Comparison of ENCODE assay signal across 8 mouse cellular contexts in genomic region chr17:64332770-64333096, GRCm38 (mm10). TPM values are rescaled to one million over a fixed set of nuclear protein-coding genes. Genes with fewer than 3 reads are reported as not detected.
DNase-seq lines count a peak whose midpoint lies in the region; ATAC-seq and TF ChIP-seq lines count a peak whose summit lies in the region.

No protein-coding gene starts in this region.

- H3K4me2 ChIP-seq in hindbrain, embryonic 11.5 days (replicated peaks; ENCODE audit: low read depth, low read length), result peak overlapping the region; percentile 74

- H3K27ac ChIP-seq in layer of hippocampus, adult 2 months, result peak overlapping the region; percentile 98
- H3K27ac ChIP-seq in bone marrow macrophage, adult 2 months (ENCODE audit: insufficient read depth, low read depth, low read length), result peak overlapping the region; percentile 43; the same call in 1 of the 2 replicates
- peak overlapping the region; percentile 70; the same call in 1 of the 2 replicates for H3K27ac ChIP-seq in hindbrain, embryonic 11.5 days (ENCODE audit: low read depth, low read length)
- H3K27ac ChIP-seq in midbrain, embryonic 10.5 days (replicated peaks), result peak overlapping the region; percentile 96

- no peak for TF ChIP-seq POLR2A in bone marrow macrophage, adult 2 months (IDR thresholded peaks at IDR 0.05; ENCODE audit: borderline replicate concordance, low read depth, low read length)

- 27% methylated on average over 5 of the region's 5 CpGs for WGBS in hindbrain, embryonic 11.5 days
- 27% methylated on average over 5 of the region's 5 CpGs for WGBS in midbrain, embryonic 10.5 days

- peak overlapping the region; percentile 90 for H3K4me3 ChIP-seq in layer of hippocampus, adult 2 months
- H3K4me3 ChIP-seq in bone marrow macrophage, adult 2 months (ENCODE audit: insufficient read depth, low read length), result peak overlapping the region; percentile 80
- H3K4me3 ChIP-seq in hindbrain, embryonic 11.5 days (ENCODE audit: low read depth, low read length), result peak overlapping the region; percentile 45
- peak overlapping the region; percentile 96 for H3K4me3 ChIP-seq in midbrain, embryonic 10.5 days

- peak overlapping the region; percentile 64 for H3K9ac ChIP-seq in hindbrain, embryonic 11.5 days (ENCODE audit: low read depth, low read length)

- no peak for DNase-seq in layer of hippocampus, adult 2 months (ENCODE audit: low spot score in 2 of 2)
- no peak for DNase-seq in layer of hippocampus, postnatal 36 days
- no peak for DNase-seq in hindbrain, embryonic 11.5 days (ENCODE audit: low spot score)
- DNase-seq in midbrain, embryonic 10.5 days (ENCODE audit: low spot score), result no peak
- DNase-seq in adrenal gland, postnatal 25 days, result no peak
- no peak for DNase-seq in cerebellum, postnatal 10 days
- no peak for DNase-seq in gastrocnemius, adult 8-10 months (ENCODE audit: low spot score in 2 of 2)

- H3K36me3 ChIP-seq in hindbrain, embryonic 11.5 days (ENCODE audit: control insufficient read depth, insufficient read depth, low read length), result no peaks in the 10 kb centered on the region
- H3K36me3 ChIP-seq in midbrain, embryonic 10.5 days, result 0 out of 2 replicates have a peak, but pooled peaks cover 3% of the 10 kb centered on the region

- no peaks in the 10 kb centered on the region for H3K27me3 ChIP-seq in hindbrain, embryonic 11.5 days (ENCODE audit: control insufficient read depth, insufficient read depth, low read length)
- H3K27me3 ChIP-seq in midbrain, embryonic 10.5 days (ENCODE audit: low read depth, poor library complexity, severe bottlenecking), result no peaks in the 10 kb centered on the region

- no peak for TF ChIP-seq CTCF in layer of hippocampus, adult 2 months (conservative IDR thresholded peaks at IDR 0.05)
- no peak for TF ChIP-seq CTCF in bone marrow macrophage, adult 2 months (IDR thresholded peaks at IDR 0.05; ENCODE audit: low read depth, low read length)

- no peak for ATAC-seq in hindbrain, embryonic 11.5 days (ENCODE audit: low FRiP score)

- no peaks in the 10 kb centered on the region for H3K9me3 ChIP-seq in hindbrain, embryonic 11.5 days (ENCODE audit: control insufficient read depth, low read length)
- no peaks in the 10 kb centered on the region for H3K9me3 ChIP-seq in midbrain, embryonic 10.5 days (replicated peaks)

- peaks cover 2% of the 10 kb centered on the region for H3K4me1 ChIP-seq in bone marrow macrophage, adult 2 months (ENCODE audit: control insufficient read depth, insufficient read depth, low read length)
- no peaks in the 10 kb centered on the region for H3K4me1 ChIP-seq in hindbrain, embryonic 11.5 days (replicated peaks; ENCODE audit: control insufficient read depth, insufficient read depth, low read length)
- peaks cover 13% of the 10 kb centered on the region for H3K4me1 ChIP-seq in midbrain, embryonic 10.5 days

RNA-seq across cellular contexts. Expression of gene Pja2, which starts 1.0 kb away (rescaled TPM):
- total RNA-seq in layer of hippocampus, adult 2 months (2021), result 100 to 1,000 TPM; 444 to 450 TPM
- total RNA-seq in layer of hippocampus, postnatal 36 days (2021), result 100 to 1,000 TPM; 442 to 480 TPM
- 31.3 and 33.2 TPM in 2 replicates for polyA plus RNA-seq in bone marrow macrophage, adult 2 months (2012; ENCODE audit: insufficient read depth, insufficient read length, missing spikeins)
- polyA plus RNA-seq in hindbrain, embryonic 11.5 days (2014; fragmentation: Nextera tagmentation; extraction: Ambion mirVana), result 92.1 and 95.0 TPM in 2 replicates
- polyA plus RNA-seq in midbrain, embryonic 10.5 days (2016; fragmentation: Nextera tagmentation; extraction: Ambion mirVana), result 58.9 and 71.2 TPM in 2 replicates
- 68.3 and 81.4 TPM in 2 replicates for total RNA-seq in adrenal gland, postnatal 25 days (2021)
- 100 to 1,000 TPM; 104 to 122 (median 111) TPM for total RNA-seq in gastrocnemius, adult 8-10 months (2022)

Comparison
In these comparisons a context has a peak if more than half of its experiments do, and no peak if none do; other contexts are left out.
1. H3K27ac ChIP-seq: peak in every context shown above with its lines; median percentile 98 in layer of hippocampus, adult 2 months; 96 in midbrain, embryonic 10.5 days; 70 in hindbrain, embryonic 11.5 days; 43 in bone marrow macrophage, adult 2 months.
2. H3K4me3 ChIP-seq: peak in every context shown above with its lines; median percentile 96 in midbrain, embryonic 10.5 days; 90 in layer of hippocampus, adult 2 months; 80 in bone marrow macrophage, adult 2 months; 45 in hindbrain, embryonic 11.5 days.